Mouse (Mus musculus) midbrain, embryonic 10.5 days (tissue): ENCODE results near the gene Fgf9. TPM values are rescaled to one million over a fixed set of nuclear protein-coding genes. Genes with fewer than 3 reads are reported as not detected.

Experiments
- DNase-seq: peaks from one replicate; pipeline ENCODE4 v3.0.0-alpha.2; 2017; ENCODE audit warnings: low spot score
- H3K27ac ChIP-seq: fragments of 300-500 bp; sonication (generic); replicated peaks from 2 replicates; pipeline ENCODE4 v1.5.1; 2016; ENCODE audit warnings: mild to moderate bottlenecking
- H3K27me3 ChIP-seq: fragments of 300-500 bp; sonication (generic); 2 replicates; pipeline ENCODE4 v1.6.1; 2016; ENCODE audit warnings: low read depth, mild to moderate bottlenecking; ENCODE audit not compliant: poor library complexity, severe bottlenecking
- H3K36me3 ChIP-seq: fragments of 300-500 bp; sonication (generic); 2 replicates; pipeline ENCODE4 v1.6.1; 2016; ENCODE audit warnings: mild to moderate bottlenecking, moderate library complexity
- H3K4me1 ChIP-seq: fragments of 300-500 bp; sonication (generic); 2 replicates; pipeline ENCODE4 v1.6.1; 2016
- H3K4me3 ChIP-seq: fragments of 300-500 bp; sonication (generic); 2 replicates; pipeline ENCODE4 v1.5.1; 2016; ENCODE audit warnings: mild to moderate bottlenecking, moderate library complexity
- H3K9me3 ChIP-seq: fragments of 300-500 bp; sonication (generic); replicated peaks from 2 replicates; pipeline ENCODE4 v1.6.1; 2016; ENCODE audit warnings: mild to moderate bottlenecking
- WGBS: fragments of 180-500 bp; shearing (Covaris S2); methylation state at CpG from one replicate; pipeline ENCODE4 v1.1.7; 2016; 5-methylcytosine and 5-hydroxymethylcytosine counted together
- polyA plus RNA-seq: library from polyadenylated mRNA; unstranded; fragments of >200 nt; fragmentation: Nextera tagmentation; extraction: Ambion mirVana; gene quantifications from 2 replicates; pipeline ENCODE4 v1.2.1, GENCODE M21; 2016

Gene Fgf9
- polyA plus RNA-seq, 1 experiment from 2014 or later: 0.70 TPM

DNA sequence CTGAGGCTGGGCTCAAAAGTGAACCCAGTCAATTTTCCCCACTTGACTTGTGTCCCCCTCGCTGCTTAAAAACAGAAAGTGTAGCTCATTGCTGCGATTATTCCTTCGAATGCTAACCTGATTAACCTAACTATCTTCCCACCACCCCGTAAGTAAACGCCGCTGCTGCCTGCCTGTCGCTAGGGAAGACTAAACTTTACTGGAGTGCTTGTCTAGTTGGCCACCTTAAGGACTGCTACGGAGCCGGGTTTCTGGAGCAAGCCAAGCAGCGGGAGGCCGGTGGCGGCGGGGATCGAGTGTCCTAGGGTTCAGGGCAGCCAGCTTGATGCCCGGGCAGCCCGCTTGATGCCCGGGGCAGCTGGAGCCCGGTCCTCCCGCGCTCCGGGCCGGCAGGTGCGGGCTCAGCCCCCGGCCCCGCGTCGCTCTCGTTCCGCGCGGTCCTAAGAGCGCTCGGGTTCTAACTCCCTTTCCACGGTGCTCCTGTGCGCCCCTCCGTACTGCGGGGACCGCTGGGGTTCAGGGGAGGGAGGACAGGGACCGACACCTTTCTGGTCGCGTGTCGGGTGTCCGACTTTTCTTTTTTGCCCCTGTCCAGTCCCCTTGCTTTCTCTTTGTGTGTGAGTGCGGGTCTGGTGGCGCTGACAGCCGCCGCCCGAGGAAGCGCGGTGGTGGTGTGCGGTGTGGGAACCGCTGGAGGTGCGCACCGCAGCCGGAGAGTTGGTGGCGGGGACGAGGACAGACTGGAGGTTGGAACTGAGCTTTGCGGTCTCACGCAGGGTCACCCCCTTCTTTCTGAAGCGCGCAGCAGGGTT, 4.5 kb downstream of the Fgf9 start:
- peaks cover 66% of the 10 kb centered on the region for H3K4me1 ChIP-seq
- WGBS: under 1% methylated on average over 61 of the region's 61 CpGs
- H3K4me3 ChIP-seq: peak overlapping the region; percentile 69
- peak; percentile 70 for DNase-seq
- peaks cover 98% of the 10 kb centered on the region for H3K27me3 ChIP-seq
- H3K9me3 ChIP-seq: no peaks in the 10 kb centered on the region
- no peaks in the 10 kb centered on the region for H3K36me3 ChIP-seq
- H3K27ac ChIP-seq: peak overlapping the region; percentile 70

DNA sequence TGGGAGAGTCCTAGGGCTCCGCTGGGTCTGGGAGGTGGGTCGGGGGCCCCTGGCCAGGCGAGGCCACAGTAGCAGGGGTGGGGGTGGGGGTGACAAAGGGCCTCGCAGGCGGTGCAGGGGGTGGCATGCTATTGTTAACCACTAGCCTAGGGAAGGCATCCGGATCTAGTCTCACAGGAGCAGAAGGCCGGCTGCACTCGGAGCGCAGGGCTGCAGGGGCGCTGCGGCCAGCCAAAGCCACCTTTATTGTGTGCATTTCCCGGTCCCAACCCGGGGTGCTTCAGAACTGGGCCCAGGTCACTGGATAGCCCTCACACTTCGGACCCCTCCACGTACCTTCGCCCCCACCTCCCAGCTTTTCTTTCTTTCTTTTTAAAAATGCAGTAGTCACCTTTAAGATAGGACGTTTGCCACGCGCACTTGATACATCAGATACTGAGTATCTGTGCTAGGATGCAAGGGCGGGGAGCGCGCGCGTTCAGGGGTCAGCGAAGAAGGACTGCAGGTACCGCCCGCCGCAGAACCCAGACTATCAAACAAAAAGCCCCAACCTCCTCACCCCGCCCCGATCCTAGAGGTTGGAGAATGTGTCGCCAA, 5.2 kb downstream of the Fgf9 start:
- no peaks in the 10 kb centered on the region for H3K9me3 ChIP-seq
- H3K4me3 ChIP-seq: peak overlapping the region; percentile 69
- peak; percentile 67 for DNase-seq
- peaks cover 91% of the 10 kb centered on the region for H3K27me3 ChIP-seq
- H3K27ac ChIP-seq: peak overlapping the region; percentile 70
- peaks cover 59% of the 10 kb centered on the region for H3K4me1 ChIP-seq
- under 1% methylated on average over 31 of the region's 31 CpGs for WGBS
- no peaks in the 10 kb centered on the region for H3K36me3 ChIP-seq

DNA sequence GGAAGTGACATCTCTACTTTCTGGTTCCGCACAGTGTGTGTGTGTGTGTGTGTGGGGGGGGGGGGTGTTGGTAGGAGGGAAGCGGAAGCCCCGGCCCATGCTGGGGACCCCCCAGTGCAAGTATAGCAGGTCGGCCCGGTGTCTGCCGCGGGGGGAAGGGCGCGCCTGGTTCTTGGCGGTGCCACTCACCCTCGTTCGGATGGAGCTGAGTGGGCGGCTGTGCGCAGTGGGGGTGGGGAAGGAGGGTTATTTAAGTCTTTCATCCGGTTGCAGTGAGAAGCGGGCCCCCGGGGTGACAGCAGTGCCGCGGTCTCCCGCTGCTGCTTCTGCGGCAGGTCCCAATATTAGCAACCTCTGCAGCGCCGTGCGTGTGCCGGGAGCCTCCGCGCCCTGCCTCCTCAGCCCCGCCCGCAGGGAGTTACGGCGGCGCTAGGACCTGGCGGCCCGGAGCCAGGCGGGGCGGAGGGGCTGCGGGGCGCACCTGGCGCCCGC, 5.7 kb downstream of the Fgf9 start:
- peak overlapping the region; percentile 69 for H3K4me3 ChIP-seq
- H3K27ac ChIP-seq: peak overlapping the region; percentile 70
- H3K27me3 ChIP-seq: peaks cover 85% of the 10 kb centered on the region
- H3K9me3 ChIP-seq: no peaks in the 10 kb centered on the region
- no peaks in the 10 kb centered on the region for H3K36me3 ChIP-seq
- peak; percentile 62 for DNase-seq
- peaks cover 53% of the 10 kb centered on the region for H3K4me1 ChIP-seq
- WGBS: under 1% methylated on average over 37 of the region's 40 CpGs

DNA sequence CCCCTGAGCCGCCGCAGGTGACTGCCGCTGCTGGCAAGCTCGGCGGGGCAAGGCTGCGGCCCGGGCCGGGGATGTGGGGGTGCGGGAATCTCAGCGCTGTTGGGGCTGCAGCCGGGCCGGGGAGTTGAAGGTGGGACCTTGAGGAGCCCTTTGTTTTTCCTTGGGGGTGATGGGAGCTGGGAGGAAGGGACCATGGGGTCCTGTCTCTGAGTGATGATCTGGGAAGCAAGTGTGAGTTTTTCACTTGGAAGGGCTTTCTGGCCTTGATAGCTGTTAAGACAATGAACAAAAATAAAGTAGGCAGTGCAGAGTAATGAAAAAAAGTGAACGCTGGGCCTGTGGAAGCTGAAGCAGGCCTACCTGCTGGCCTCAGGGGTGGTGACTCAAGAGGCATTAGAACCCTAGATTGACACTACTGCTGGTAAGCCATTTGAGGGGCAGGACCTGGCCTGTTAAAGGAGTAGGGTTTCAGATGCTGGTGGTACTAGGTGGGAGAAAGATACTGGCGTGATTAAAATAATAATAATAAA, 6.4 kb downstream of the Fgf9 start:
- no peak overlapping the region; the same call in 1 of the 2 replicates for H3K27ac ChIP-seq
- H3K9me3 ChIP-seq: no peaks in the 10 kb centered on the region
- H3K4me1 ChIP-seq: peaks cover 46% of the 10 kb centered on the region
- no peaks in the 10 kb centered on the region for H3K36me3 ChIP-seq
- H3K4me3 ChIP-seq: peak overlapping the region; percentile 69
- no peak for DNase-seq
- WGBS: 9% methylated on average over 14 of the region's 14 CpGs
- peaks cover 78% of the 10 kb centered on the region for H3K27me3 ChIP-seq

DNA sequence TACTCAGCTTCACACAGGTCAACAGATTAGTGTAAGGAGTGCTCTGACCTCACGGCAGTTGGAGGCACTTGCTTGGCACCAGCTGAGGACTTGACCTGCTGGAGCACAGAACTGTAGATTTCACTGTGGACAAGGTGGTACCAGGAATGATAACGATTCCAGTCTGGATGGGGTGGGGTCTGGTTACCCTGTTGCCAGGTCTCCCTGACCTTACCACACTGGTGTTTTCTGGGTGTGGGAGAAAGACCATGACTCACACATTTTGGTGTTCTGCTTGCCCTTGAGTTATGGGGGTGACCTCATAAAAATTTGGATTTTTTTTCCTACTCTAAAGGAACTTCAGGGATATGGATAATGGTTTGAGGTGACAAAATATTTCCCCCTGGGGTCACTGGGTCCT, 9.1 kb downstream of the Fgf9 start:
- DNase-seq: no peak
- Histone ChIP-seq H3K9me3 (no peaks in the 10 kb centered on the region), H3K27me3 (peaks cover 51% of the 10 kb centered on the region), H3K27ac (no peak overlapping the region), H3K36me3 (no peaks in the 10 kb centered on the region), H3K4me3 (no peak overlapping the region), H3K4me1 (peaks cover 24% of the 10 kb centered on the region)
- WGBS: 87% methylated on average over 2 of the region's 2 CpGs

DNA sequence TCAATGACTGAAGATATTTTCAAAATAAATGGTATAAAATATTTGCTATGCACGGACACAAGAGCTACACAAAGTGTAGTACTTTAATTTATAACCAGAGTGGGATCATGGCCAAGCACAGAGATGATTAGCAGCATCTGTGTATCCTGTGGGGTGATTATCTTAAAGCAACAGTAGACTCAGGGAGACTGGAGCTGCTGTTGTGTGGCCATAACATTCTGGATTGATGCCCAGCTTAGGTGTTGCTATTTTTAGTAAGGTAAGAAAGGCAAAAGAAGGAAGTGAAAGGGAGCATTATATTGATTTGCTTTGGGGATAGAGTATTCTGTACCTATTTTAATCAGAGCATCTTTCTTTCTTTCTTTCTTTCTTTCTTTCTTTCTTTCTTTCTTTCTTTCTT, 11.6 kb downstream of the Fgf9 start:
- WGBS: 82% methylated on average over 1 of the region's 1 CpGs
- Histone ChIP-seq H3K9me3 (no peaks in the 10 kb centered on the region), H3K27me3 (peaks cover 26% of the 10 kb centered on the region), H3K36me3 (no peaks in the 10 kb centered on the region), H3K4me3 (no peak overlapping the region), H3K27ac (no peak overlapping the region), H3K4me1 (no peaks in the 10 kb centered on the region)
- DNase-seq: no peak

DNA sequence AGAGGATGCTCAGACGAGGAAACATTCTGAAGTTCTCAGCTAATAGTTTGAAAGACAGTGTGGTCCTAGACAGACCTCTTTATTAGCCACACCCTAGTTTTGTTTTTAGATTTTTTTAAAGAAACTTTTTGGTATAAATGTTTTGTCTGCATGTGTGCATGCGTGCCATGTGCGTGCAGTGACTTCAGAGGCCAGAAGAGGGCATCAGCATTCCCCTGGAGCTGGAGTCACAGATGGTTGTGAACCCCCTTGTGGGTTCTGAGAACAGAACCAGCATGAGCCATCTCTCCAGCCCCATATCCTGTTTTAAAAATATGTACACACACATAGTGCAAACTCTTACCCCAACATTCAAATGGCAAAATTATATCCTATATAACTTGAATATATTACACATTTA, 13.9 kb downstream of the Fgf9 start:
- H3K9me3 ChIP-seq: no peaks in the 10 kb centered on the region
- no peak overlapping the region for H3K4me3 ChIP-seq
- H3K27ac ChIP-seq: no peak overlapping the region
- no peaks in the 10 kb centered on the region for H3K36me3 ChIP-seq
- 0 out of 2 replicates have a peak, but pooled peaks cover 3% of the 10 kb centered on the region for H3K4me1 ChIP-seq
- 90% methylated on average over 3 of the region's 3 CpGs for WGBS
- no peak for DNase-seq
- peaks cover 10% of the 10 kb centered on the region for H3K27me3 ChIP-seq

DNA sequence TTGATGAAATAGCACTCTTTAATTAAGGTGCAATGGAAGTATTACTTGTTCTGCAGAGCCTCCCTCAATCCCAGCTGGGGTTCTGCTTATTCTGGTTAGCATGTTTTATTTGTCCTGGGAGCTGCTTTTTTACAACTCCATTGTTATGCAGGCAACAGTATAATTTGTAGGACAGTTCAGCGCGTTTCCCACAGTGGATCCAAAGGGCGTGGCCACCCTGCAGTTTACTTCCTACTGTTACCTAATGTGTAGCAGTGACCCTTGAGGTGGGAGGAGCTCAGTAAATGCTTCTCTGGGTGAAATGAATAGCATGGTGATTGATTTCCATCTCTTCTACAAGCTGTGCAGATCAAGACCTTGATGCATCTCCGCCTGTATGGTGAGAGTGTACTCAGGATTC, 17.0 kb downstream of the Fgf9 start:
- H3K9me3 ChIP-seq: no peaks in the 10 kb centered on the region
- DNase-seq: no peak
- H3K27me3 ChIP-seq: 0 out of 2 replicates have a peak, but pooled peaks cover 7% of the 10 kb centered on the region
- 62% methylated on average over 4 of the region's 4 CpGs for WGBS
- H3K4me1 ChIP-seq: 0 out of 2 replicates have a peak, but pooled peaks cover 3% of the 10 kb centered on the region
- H3K27ac ChIP-seq: no peak overlapping the region
- H3K4me3 ChIP-seq: no peak overlapping the region
- H3K36me3 ChIP-seq: no peaks in the 10 kb centered on the region

DNA sequence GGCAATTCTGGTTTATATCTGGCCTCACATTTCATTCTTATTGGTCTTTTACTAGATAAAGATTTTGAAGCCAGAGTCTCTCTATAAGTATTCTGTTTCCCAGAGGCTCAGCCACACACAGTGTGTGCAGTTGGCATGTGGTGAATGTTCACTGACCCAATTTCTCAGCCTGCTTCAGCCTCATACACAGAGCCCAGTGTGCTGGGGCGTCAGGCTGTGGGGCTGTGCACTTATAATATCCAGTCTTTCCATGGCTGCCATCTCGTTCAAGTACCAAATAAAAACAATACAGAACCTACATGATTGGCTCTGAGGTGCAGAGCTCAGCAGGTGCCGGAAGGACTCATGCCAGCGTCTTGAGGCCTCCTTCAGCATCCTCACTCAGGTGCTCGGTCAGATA, 19.1 kb downstream of the Fgf9 start:
- H3K27ac ChIP-seq: no peak overlapping the region
- WGBS: 88% methylated on average over 5 of the region's 5 CpGs
- H3K4me3 ChIP-seq: no peak overlapping the region
- no peaks in the 10 kb centered on the region for H3K36me3 ChIP-seq
- DNase-seq: no peak
- 0 out of 2 replicates have a peak, but pooled peaks cover 7% of the 10 kb centered on the region for H3K27me3 ChIP-seq
- H3K4me1 ChIP-seq: 0 out of 2 replicates have a peak, but pooled peaks cover 3% of the 10 kb centered on the region
- H3K9me3 ChIP-seq: no peaks in the 10 kb centered on the region

DNA sequence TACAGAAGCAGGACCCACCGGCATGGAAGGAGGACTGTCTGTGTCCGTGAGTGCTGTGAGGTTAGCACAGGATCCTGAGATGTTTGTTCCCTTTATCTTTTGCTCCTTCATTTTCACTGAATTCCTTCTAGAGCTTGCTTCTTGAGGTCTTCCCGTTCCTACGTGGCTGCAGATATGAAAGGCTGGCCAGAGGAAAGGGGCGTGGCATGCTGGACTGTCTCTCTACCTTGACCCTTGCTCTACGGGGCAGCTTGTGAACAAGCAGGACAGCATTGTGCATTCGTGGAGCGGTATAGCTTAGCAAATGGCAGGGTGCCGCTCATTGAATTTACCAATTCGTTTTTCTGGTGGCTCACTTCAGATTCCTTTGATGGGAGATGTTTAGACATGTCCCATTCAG, 21.0 kb downstream of the Fgf9 start:
- DNase-seq: no peak
- 80% methylated on average over 10 of the region's 10 CpGs for WGBS

DNA sequence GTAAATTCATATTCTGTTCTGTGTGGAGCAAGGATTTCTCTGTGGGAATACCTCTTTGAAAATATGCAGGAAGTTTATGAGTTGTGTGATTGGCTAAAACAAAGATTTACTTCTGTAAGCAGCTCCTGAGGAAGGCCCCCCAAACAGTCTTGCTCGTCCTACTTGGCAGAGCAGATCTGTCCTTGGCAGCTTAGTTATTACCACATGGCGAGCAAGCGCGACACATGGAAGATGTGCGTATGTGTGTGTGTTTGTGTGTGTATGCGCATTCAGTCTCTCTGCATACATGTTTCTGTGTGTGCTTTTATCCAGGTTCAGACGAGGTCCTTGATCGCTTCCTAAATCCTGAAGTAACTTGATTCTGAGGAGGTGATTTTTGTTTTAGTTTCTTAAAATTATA, 29.3 kb downstream of the Fgf9 start:
- WGBS: 89% methylated on average over 8 of the region's 8 CpGs
- no peak for DNase-seq
- Histone ChIP-seq H3K4me1 (no peaks in the 10 kb centered on the region), H3K9me3 (no peaks in the 10 kb centered on the region), H3K27me3 (no peaks in the 10 kb centered on the region), H3K27ac (no peak overlapping the region), H3K4me3 (no peak overlapping the region), H3K36me3 (no peaks in the 10 kb centered on the region)

More for the DNA sequence above, 21.0 kb downstream of the Fgf9 start:
- Histone ChIP-seq H3K27me3 (0 out of 2 replicates have a peak, but pooled peaks cover 7% of the 10 kb centered on the region), H3K9me3 (no peaks in the 10 kb centered on the region), H3K4me3 (no peak overlapping the region), H3K27ac (no peak overlapping the region), H3K36me3 (no peaks in the 10 kb centered on the region), H3K4me1 (0 out of 2 replicates have a peak, but pooled peaks cover 3% of the 10 kb centered on the region)

DNA sequence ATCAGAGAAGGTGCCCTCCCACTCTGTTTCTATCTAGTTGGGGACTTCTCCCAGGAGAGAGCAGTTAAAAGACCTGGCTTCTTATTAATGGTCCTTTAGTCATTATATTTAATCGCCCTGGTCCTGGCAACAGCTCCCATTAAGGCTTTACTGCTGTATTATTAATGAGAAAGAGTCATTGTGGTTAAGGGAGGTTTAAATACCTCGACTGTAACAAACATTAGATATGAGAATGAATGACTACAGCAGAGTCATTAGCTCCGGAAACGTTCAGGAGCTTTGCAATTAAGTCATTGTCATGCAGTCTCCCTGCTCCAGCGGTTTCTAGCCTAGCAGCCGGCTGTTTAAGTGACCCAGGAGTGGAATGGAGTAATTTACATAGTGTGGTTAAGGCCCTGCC, 31.0 kb downstream of the Fgf9 start:
- 20% methylated on average over 6 of the region's 6 CpGs for WGBS
- Histone ChIP-seq H3K9me3 (no peaks in the 10 kb centered on the region), H3K4me3 (no peak overlapping the region), H3K4me1 (no peaks in the 10 kb centered on the region), H3K36me3 (no peaks in the 10 kb centered on the region), H3K27ac (no peak overlapping the region), H3K27me3 (no peaks in the 10 kb centered on the region)
- no peak for DNase-seq

DNA sequence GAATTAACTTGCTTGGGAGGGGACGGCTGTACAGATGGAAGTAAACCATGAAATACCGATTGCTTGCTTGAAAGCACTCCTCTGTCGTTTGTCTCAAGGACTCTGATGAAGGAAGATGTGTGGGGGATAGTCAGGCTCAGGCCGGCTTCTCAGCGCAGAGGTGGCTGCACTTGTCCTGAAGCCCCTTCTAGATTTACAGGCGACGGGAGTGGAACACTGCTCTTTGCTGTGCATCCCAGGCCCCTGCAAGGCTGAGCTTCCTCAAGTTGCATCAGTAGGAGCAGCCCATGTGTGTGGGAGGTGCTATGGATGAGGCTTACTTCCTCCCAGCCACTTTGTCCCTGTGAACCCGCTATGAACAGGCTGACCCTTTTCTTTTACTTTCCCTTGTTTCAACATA, 33.9 kb downstream of the Fgf9 start:
- DNase-seq: no peak
- WGBS: 65% methylated on average over 8 of the region's 8 CpGs
- no peak overlapping the region for H3K4me3 ChIP-seq
- H3K4me1 ChIP-seq: no peaks in the 10 kb centered on the region
- no peak overlapping the region for H3K27ac ChIP-seq
- no peaks in the 10 kb centered on the region for H3K36me3 ChIP-seq
- H3K27me3 ChIP-seq: no peaks in the 10 kb centered on the region
- no peaks in the 10 kb centered on the region for H3K9me3 ChIP-seq
